Mouse (Mus musculus): ENCODE data around the gene Minos1. TPM values are rescaled to one million over a fixed set of nuclear protein-coding genes. Genes with fewer than 3 reads are reported as not detected.

The Minos1 gene
- polyA plus RNA-seq, 1 experiment from 2014 or later, result 777 TPM

GRCm38 (mm10) chr4:139145156-139145555, 14.2 kb upstream of the Minos1 start:
- DNase-seq (ENCODE audit: low spot score), result no peak

- DNase-seq (ENCODE audit: low spot score), result no peak
Observed at GRCm38 (mm10) chr4:139144577-139144976, 13.7 kb upstream of the Minos1 start.

GRCm38 (mm10) chr4:139142985-139143384, 12.1 kb upstream of the Minos1 start:
- no peak for DNase-seq (ENCODE audit: low spot score)

GRCm38 (mm10) chr4:139141785-139142184, 10.9 kb upstream of the Minos1 start:
- no peak for DNase-seq (ENCODE audit: low spot score)

GRCm38 (mm10) chr4:139140267-139140666, 9.4 kb upstream of the Minos1 start:
- DNase-seq (ENCODE audit: low spot score), result no peak

- no peak for DNase-seq (ENCODE audit: low spot score)
Observed at GRCm38 (mm10) chr4:139136011-139136410, 5.1 kb upstream of the Minos1 start.

- no peak for DNase-seq (ENCODE audit: low spot score)
Observed at GRCm38 (mm10) chr4:139133109-139133508, 2.2 kb upstream of the Minos1 start.

- DNase-seq (ENCODE audit: low spot score), result no peak
Observed at GRCm38 (mm10) chr4:139131858-139132672, 1.2 kb upstream of the Minos1 start.

- DNase-seq (ENCODE audit: low spot score), result peak; percentile 33
Observed at GRCm38 (mm10) chr4:139129806-139130700, 860 bp downstream of the Minos1 start.

- DNase-seq (ENCODE audit: low spot score), result no peak
Observed at GRCm38 (mm10) chr4:139126475-139126874, 4.4 kb downstream of the Minos1 start.

- no peak for DNase-seq (ENCODE audit: low spot score)
Observed at GRCm38 (mm10) chr4:139124940-139125339, 6.0 kb downstream of the Minos1 start.

GRCm38 (mm10) chr4:139122557-139122956, 8.4 kb downstream of the Minos1 start:
- no peak for DNase-seq (ENCODE audit: low spot score)

- no peak for DNase-seq (ENCODE audit: low spot score)
Observed at GRCm38 (mm10) chr4:139120998-139121397, 9.9 kb downstream of the Minos1 start.

GRCm38 (mm10) chr4:139120281-139120814, 10.6 kb downstream of the Minos1 start:
- DNase-seq (ENCODE audit: low spot score), result no peak

GRCm38 (mm10) chr4:139116356-139117063, 14.4 kb downstream of the Minos1 start:
- no peak for DNase-seq (ENCODE audit: low spot score)

- DNase-seq (ENCODE audit: low spot score), result peak; percentile 13
Observed at GRCm38 (mm10) chr4:139115721-139116120, 15.2 kb downstream of the Minos1 start.

GRCm38 (mm10) chr4:139112482-139112881, 18.4 kb downstream of the Minos1 start:
- no peak for DNase-seq (ENCODE audit: low spot score)

GRCm38 (mm10) chr4:139111421-139111820, 19.5 kb downstream of the Minos1 start:
- DNase-seq (ENCODE audit: low spot score), result no peak

GRCm38 (mm10) chr4:139110858-139111257, 20.1 kb downstream of the Minos1 start:
- DNase-seq (ENCODE audit: low spot score), result no peak

GRCm38 (mm10) chr4:139105453-139105852, 25.5 kb downstream of the Minos1 start:
- DNase-seq (ENCODE audit: low spot score), result no peak

- no peak for DNase-seq (ENCODE audit: low spot score)
Observed at GRCm38 (mm10) chr4:139101546-139101945, 29.4 kb downstream of the Minos1 start.
